Mouse (Mus musculus) layer of hippocampus, adult 8-10 months (tissue): Measurements from ENCODE around the gene Zdhhc5. TPM values are rescaled to one million over a fixed set of nuclear protein-coding genes. Genes with fewer than 3 reads are reported as not detected.

Source experiments
- DNase-seq, 2 experiments: peaks; one replicate each; pipeline ENCODE4 v3.0.0; 2022; ENCODE audit warnings: low spot score in 2 of 2
- total RNA-seq, 4 experiments: library from RNA; stranded (reverse); gene quantifications; 2 replicates each; pipeline ENCODE4 v1.2.4; 2022

The Zdhhc5 gene
- 10 to 100 TPM; 34.5 to 41.7 (median 36.3) TPM for total RNA-seq

- DNase-seq = peak; percentile 96 to 99
Measured at GRCm38 (mm10) chr2:84714811-84715561, at the start of gene Zdhhc5. Gene Zdhhc5 (minus strand): TSS chr2:84715180.

- DNase-seq = no peak
Measured at GRCm38 (mm10) chr2:84762818-84763217, 47.8 kb upstream of the Zdhhc5 start.

GRCm38 (mm10) chr2:84762295-84762694 is 47.3 kb upstream of the Zdhhc5 start:
- DNase-seq = no peak

- no peak for DNase-seq
Measured at GRCm38 (mm10) chr2:84761840-84762239, 46.9 kb upstream of the Zdhhc5 start.

GRCm38 (mm10) chr2:84761309-84761708 is 46.3 kb upstream of the Zdhhc5 start:
- no peak for DNase-seq

GRCm38 (mm10) chr2:84760777-84761176 is 45.8 kb upstream of the Zdhhc5 start:
- no peak for DNase-seq

- no peak for DNase-seq
Measured at GRCm38 (mm10) chr2:84758542-84759127, 43.7 kb upstream of the Zdhhc5 start.

GRCm38 (mm10) chr2:84757026-84757682 is 42.2 kb upstream of the Zdhhc5 start:
- no peak for DNase-seq

- no peak for DNase-seq
Measured at GRCm38 (mm10) chr2:84756245-84756644, 41.3 kb upstream of the Zdhhc5 start.

- DNase-seq = no peak
Measured at GRCm38 (mm10) chr2:84750115-84750514, 35.1 kb upstream of the Zdhhc5 start.

GRCm38 (mm10) chr2:84744126-84744525 is 29.1 kb upstream of the Zdhhc5 start:
- no peak for DNase-seq

- peak; percentile 60 to 65 for DNase-seq
Measured at GRCm38 (mm10) chr2:84743561-84743960, 28.6 kb upstream of the Zdhhc5 start, which contains the start of gene Gm19426. Gene Gm19426 (minus strand): TSS chr2:84743655.

GRCm38 (mm10) chr2:84742451-84743283 is 27.7 kb upstream of the Zdhhc5 start:
- no peak for DNase-seq

- no peak for DNase-seq
Measured at GRCm38 (mm10) chr2:84741841-84742450, 27.0 kb upstream of the Zdhhc5 start.

GRCm38 (mm10) chr2:84740608-84741333 is 25.8 kb upstream of the Zdhhc5 start:
- no peak for DNase-seq

GRCm38 (mm10) chr2:84738271-84738911 is 23.4 kb upstream of the Zdhhc5 start:
- no peak for DNase-seq

- no peak for DNase-seq
Measured at GRCm38 (mm10) chr2:84737451-84737925, 22.5 kb upstream of the Zdhhc5 start.

GRCm38 (mm10) chr2:84736312-84737161 is 21.6 kb upstream of the Zdhhc5 start:
- no peak for DNase-seq
